Mouse (Mus musculus) heart, adult 9 months (tissue): ENCODE measurements at regions not wholly inside any gene's neighbourhood (a gene's known extent, or its start where the extent isn't known, plus 50 kb on each side); places are given as distances from the start of the nearest gene placed in this dataset.
A peak's percentile ranks its signal among the peaks of the same experiment; 100 is the strongest.

Experiments used
- DNase-seq, 2 experiments: peaks; one replicate each; pipeline ENCODE4 v3.0.0; 2022; ENCODE audit warnings: low spot score in 2 of 2

GRCm38 (mm10) chr17:83136267-83136666, 78.8 kb upstream of the Pkdcc start:
- DNase-seq, result no peak

GRCm38 (mm10) chr17:83137720-83138119, 77.4 kb upstream of the Pkdcc start:
- DNase-seq, result no peak

GRCm38 (mm10) chr17:83138493-83139417, 76.3 kb upstream of the Pkdcc start:
- no peak for DNase-seq

- peak; percentile 42 to 58 for DNase-seq
Measured at GRCm38 (mm10) chr17:83148371-83148929, 66.6 kb upstream of the Pkdcc start.

GRCm38 (mm10) chr17:83149336-83149735, 65.8 kb upstream of the Pkdcc start:
- no peak for DNase-seq

- no peak for DNase-seq
Measured at GRCm38 (mm10) chr17:83155106-83155505, 60.0 kb upstream of the Pkdcc start.

- DNase-seq, result no peak
Measured at GRCm38 (mm10) chr17:83156682-83157081, 58.4 kb upstream of the Pkdcc start.

GRCm38 (mm10) chr17:83158053-83158452, 57.0 kb upstream of the Pkdcc start:
- DNase-seq, result no peak

- DNase-seq, result no peak
Measured at GRCm38 (mm10) chr17:83158652-83159051, 56.4 kb upstream of the Pkdcc start.

- no peak for DNase-seq
Measured at GRCm38 (mm10) chr17:83159634-83160033, 55.5 kb upstream of the Pkdcc start.

GRCm38 (mm10) chr17:83160296-83160695, 54.8 kb upstream of the Pkdcc start:
- no peak for DNase-seq

- DNase-seq, result no peak
Measured at GRCm38 (mm10) chr17:83161731-83162130, 53.4 kb upstream of the Pkdcc start.

- no peak for DNase-seq
Measured at GRCm38 (mm10) chr17:83163952-83164560, 51.0 kb upstream of the Pkdcc start.

- DNase-seq, result no peak
Measured at GRCm38 (mm10) chr17:83164728-83165127, 50.4 kb upstream of the Pkdcc start.

GRCm38 (mm10) chr17:83165140-83165539, 50.0 kb upstream of the Pkdcc start:
- DNase-seq, result no peak
